Mouse (Mus musculus): ENCODE data around the gene Catsperg1. TPM values are rescaled to one million over a fixed set of nuclear protein-coding genes. Genes with fewer than 3 reads are reported as not detected.

The Catsperg1 gene
- total and polyA plus RNA-seq, 3 experiments: 0.68 to 2.0 (median 0.93) TPM

DNA sequence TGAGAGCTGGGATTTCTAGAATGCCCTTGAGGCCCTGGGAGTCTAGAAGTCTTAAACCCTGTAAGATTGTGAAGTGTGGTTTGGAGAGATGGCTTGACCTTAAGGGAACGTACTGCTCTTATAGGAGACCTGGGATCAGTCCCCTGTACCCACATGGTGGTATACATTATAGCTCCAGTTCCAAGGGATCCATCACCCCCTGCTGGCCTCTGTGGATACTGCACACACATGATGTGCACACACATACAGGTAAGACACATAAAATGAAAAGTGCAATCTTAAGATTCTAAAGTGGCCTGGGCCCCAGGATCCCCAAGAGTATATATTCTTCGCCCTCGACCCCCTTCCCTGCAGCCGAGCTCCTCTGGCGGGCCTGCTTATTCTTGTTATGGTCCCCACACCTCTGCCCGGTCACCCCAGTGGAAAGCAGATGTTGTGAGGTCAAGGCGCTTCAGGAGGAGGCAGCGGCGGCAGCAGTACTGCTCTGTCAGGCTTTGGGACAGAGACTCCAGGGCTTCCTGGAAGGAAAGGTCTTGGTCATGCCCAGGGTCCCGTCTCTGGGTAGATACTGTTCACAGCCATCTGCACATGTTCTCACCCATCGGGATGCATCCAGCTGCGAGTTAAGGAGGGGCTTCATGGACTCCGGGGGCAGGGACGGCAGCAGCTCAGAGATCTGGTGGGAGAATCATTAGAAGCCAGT is 59.7 kb downstream of the Catsperg1 start:
- in situ Hi-C loops (cut with MboI; ENCODE audit: low pct_ligation_motif_present, low pct_unique_long_range_greater_than_20kb, low sequenced_read_pairs): no loop called here
- Histone ChIP-seq H3K9me3 (replicated peaks; ENCODE audit: low read length) (peaks cover 6% of the 10 kb centered on the region), H3K79me2 (replicated peaks; ENCODE audit: control insufficient read depth, extremely low read depth, insufficient read depth, poor library complexity, severe bottlenecking) (no peaks in the 10 kb centered on the region), H3K4me2 (ENCODE audit: insufficient read depth, low read depth, poor library complexity, severe bottlenecking) (no peak overlapping the region), H3K4me1 (ENCODE audit: control insufficient read depth in 1 of 2, insufficient read depth in 2 of 2) (peaks cover 5 to 18% of the 10 kb centered on the region in 2 experiments; a peak in 2 of 4 replicates), H3K9ac (ENCODE audit: insufficient read depth, low read depth) (no peak overlapping the region), H3K4me3 (replicated peaks in 1 of 3; ENCODE audit: low read depth in 2 of 3, low read length in 2 of 3, poor library complexity in 1 of 3) (no peak overlapping the region), H3K36me3 (replicated peaks in 1 of 2; ENCODE audit: control insufficient read depth in 1 of 2, insufficient read depth in 1 of 2, low read length in 1 of 2) (peaks cover 4 to 27% of the 10 kb centered on the region in 2 experiments), H3K27me3 (replicated peaks) (no peaks in the 10 kb centered on the region), H3K27ac (ENCODE audit: insufficient read depth, low read depth) (no peak overlapping the region)
- no peak for DNase-seq (ENCODE audit: extremely low read depth)
- dilution Hi-C loops (cut with MboI; ENCODE audit: extremely low pct_ligation_motif_present, extremely low pct_unique_long_range_greater_than_20kb, low sequenced_read_pairs): no loop called here
- TF ChIP-seq NELFE (IDR thresholded peaks at IDR 0.05; ENCODE audit: low read depth, low read length) (no peak), CTCF (conservative IDR thresholded peaks at IDR 0.05 in 1 of 2, IDR thresholded peaks at IDR 0.05 in 1 of 2; ENCODE audit: low read depth in 2 of 2, low read length in 2 of 2) (peak; percentile 9 to 27; a peak in 2 of 4 replicates), RAD21 (IDR thresholded peaks at IDR 0.05; ENCODE audit: low read depth, low read length) (peak; percentile 11)

- Histone ChIP-seq H3K79me2 (replicated peaks; ENCODE audit: control insufficient read depth, extremely low read depth, insufficient read depth, poor library complexity, severe bottlenecking) (no peaks in the 10 kb centered on the region), H3K4me1 (ENCODE audit: control insufficient read depth in 1 of 2, insufficient read depth in 2 of 2) (peaks cover 1 to 16% of the 10 kb centered on the region in 2 experiments; a peak in 2 of 4 replicates), H3K4me2 (ENCODE audit: insufficient read depth, low read depth, poor library complexity, severe bottlenecking) (no peak overlapping the region), H3K4me3 (replicated peaks in 1 of 3; ENCODE audit: low read depth in 2 of 3, low read length in 2 of 3, poor library complexity in 1 of 3) (no peak overlapping the region), H3K27ac (ENCODE audit: insufficient read depth, low read depth) (no peak overlapping the region), H3K27me3 (replicated peaks) (no peaks in the 10 kb centered on the region), H3K36me3 (replicated peaks in 1 of 2; ENCODE audit: control insufficient read depth in 1 of 2, insufficient read depth in 1 of 2, low read length in 1 of 2) (peaks cover 4 to 29% of the 10 kb centered on the region in 2 experiments), H3K9me3 (replicated peaks; ENCODE audit: low read length) (peaks cover 6% of the 10 kb centered on the region), H3K9ac (ENCODE audit: insufficient read depth, low read depth) (no peak overlapping the region)
- in situ Hi-C loops (cut with MboI; ENCODE audit: low pct_ligation_motif_present, low pct_unique_long_range_greater_than_20kb, low sequenced_read_pairs) (no loop called here), dilution Hi-C loops (cut with MboI; ENCODE audit: extremely low pct_ligation_motif_present, extremely low pct_unique_long_range_greater_than_20kb, low sequenced_read_pairs) (no loop called here)
- no peak for DNase-seq (ENCODE audit: extremely low read depth)
- TF ChIP-seq PAX5 (IDR thresholded peaks at IDR 0.05; ENCODE audit: low read length) (no peak), GABPA (IDR thresholded peaks at IDR 0.05; ENCODE audit: insufficient replicate concordance, low read depth, low read length) (no peak), EP300 (IDR thresholded peaks at IDR 0.05; ENCODE audit: low read length) (no peak), UBTF (IDR thresholded peaks at IDR 0.05; ENCODE audit: low read depth, low read length) (no peak), CHD2 (IDR thresholded peaks at IDR 0.05; ENCODE audit: low read length) (no peak), CTCF (conservative IDR thresholded peaks at IDR 0.05 in 1 of 2, IDR thresholded peaks at IDR 0.05 in 1 of 2; ENCODE audit: low read depth in 2 of 2, low read length in 2 of 2) (no peak), MYC (IDR thresholded peaks at IDR 0.05; ENCODE audit: low read depth, low read length) (no peak)
These were observed 62.3 kb downstream of the Catsperg1 start for GRCm38 (mm10) chr7:29151486-29151885.

DNA sequence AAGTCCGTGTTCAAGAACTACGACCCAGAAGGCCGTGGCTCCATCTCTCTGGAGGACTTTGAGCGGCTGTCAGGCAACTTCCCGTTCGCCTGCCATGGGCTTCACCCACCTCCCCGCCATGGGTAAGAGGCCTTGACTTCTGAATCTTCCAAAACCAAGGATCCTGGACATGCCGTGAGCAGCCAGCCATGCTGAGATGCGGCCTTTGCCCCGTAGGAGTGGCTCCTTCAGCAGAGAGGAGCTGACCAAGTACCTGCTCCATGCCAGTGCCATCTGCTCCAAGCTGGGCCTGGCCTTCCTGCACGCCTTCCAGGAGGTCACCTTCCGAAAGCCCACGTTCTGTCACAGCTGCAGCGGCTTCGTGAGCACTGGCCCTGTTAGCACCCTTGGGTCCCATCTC is 65.1 kb downstream of the Catsperg1 start:
- TF ChIP-seq USF1 (IDR thresholded peaks at IDR 0.05; ENCODE audit: low read depth, low read length) (no peak), CHD1 (IDR thresholded peaks at IDR 0.05; ENCODE audit: low read depth, low read length) (no peak), UBTF (IDR thresholded peaks at IDR 0.05; ENCODE audit: low read depth, low read length) (no peak), RCOR1 (conservative IDR thresholded peaks at IDR 0.05; ENCODE audit: low read depth, low read length) (no peak), GABPA (IDR thresholded peaks at IDR 0.05; ENCODE audit: insufficient replicate concordance, low read depth, low read length) (no peak), NELFE (IDR thresholded peaks at IDR 0.05; ENCODE audit: low read depth, low read length) (no peak), MYC (IDR thresholded peaks at IDR 0.05; ENCODE audit: low read depth, low read length) (no peak), MAX (IDR thresholded peaks at IDR 0.05; ENCODE audit: low read length) (no peak), SIN3A (IDR thresholded peaks at IDR 0.05; ENCODE audit: low read length) (no peak), CHD2 (IDR thresholded peaks at IDR 0.05; ENCODE audit: low read length) (no peak), JUN (IDR thresholded peaks at IDR 0.05; ENCODE audit: insufficient read depth, low read depth, low read length) (no peak), MXI1 (IDR thresholded peaks at IDR 0.05; ENCODE audit: low read depth, low read length) (no peak), ETS1 (conservative IDR thresholded peaks at IDR 0.05; ENCODE audit: low read depth, low read length) (no peak), CTCF (conservative IDR thresholded peaks at IDR 0.05 in 1 of 2, IDR thresholded peaks at IDR 0.05 in 1 of 2; ENCODE audit: low read depth in 2 of 2, low read length in 2 of 2) (no peak), USF2 (conservative IDR thresholded peaks at IDR 0.05; ENCODE audit: low read depth, low read length) (no peak), ZKSCAN1 (IDR thresholded peaks at IDR 0.05; ENCODE audit: borderline replicate concordance, low read depth, low read length) (no peak), HCFC1 (IDR thresholded peaks at IDR 0.05; ENCODE audit: low read depth, low read length) (no peak), RAD21 (IDR thresholded peaks at IDR 0.05; ENCODE audit: low read depth, low read length) (no peak)
- DNase-seq (ENCODE audit: extremely low read depth): no peak
- Histone ChIP-seq H3K4me1 (ENCODE audit: control insufficient read depth in 1 of 2, insufficient read depth in 2 of 2) (peaks cover 4 to 18% of the 10 kb centered on the region in 2 experiments; a peak in 3 of 4 replicates), H3K9ac (ENCODE audit: insufficient read depth, low read depth) (no peak overlapping the region), H3K27me3 (replicated peaks) (no peaks in the 10 kb centered on the region), H3K4me3 (replicated peaks in 1 of 3; ENCODE audit: low read depth in 2 of 3, low read length in 2 of 3, poor library complexity in 1 of 3) (no peak overlapping the region), H3K4me2 (ENCODE audit: insufficient read depth, low read depth, poor library complexity, severe bottlenecking) (no peak overlapping the region), H3K27ac (ENCODE audit: insufficient read depth, low read depth) (no peak overlapping the region), H3K36me3 (replicated peaks in 1 of 2; ENCODE audit: control insufficient read depth in 1 of 2, insufficient read depth in 1 of 2, low read length in 1 of 2) (peaks cover 0 to 22% of the 10 kb centered on the region in 2 experiments), H3K79me2 (replicated peaks; ENCODE audit: control insufficient read depth, extremely low read depth, insufficient read depth, poor library complexity, severe bottlenecking) (no peaks in the 10 kb centered on the region), H3K9me3 (replicated peaks; ENCODE audit: low read length) (no peaks in the 10 kb centered on the region)
- in situ Hi-C loops (cut with MboI; ENCODE audit: low pct_ligation_motif_present, low pct_unique_long_range_greater_than_20kb, low sequenced_read_pairs): no loop called here
- dilution Hi-C loops (cut with MboI; ENCODE audit: extremely low pct_ligation_motif_present, extremely low pct_unique_long_range_greater_than_20kb, low sequenced_read_pairs): no loop called here

All from CH12.LX (cell line).